Mouse (Mus musculus) kidney, postnatal 0 days (tissue): Measurements from ENCODE around the gene Wdr5. TPM values are rescaled to one million over a fixed set of nuclear protein-coding genes. Genes with fewer than 3 reads are reported as not detected.
"Not testable (repeated sequence)": the region's sequence is repeated elsewhere in the genome, so short reads cannot be mapped to it uniquely, and the experiment has no call there.

Experiments used
- ATAC-seq: fragments of 200-750 bp; cut with Nextera tagmentation; replicated peaks from 2 replicates; pipeline ENCODE4 v1.8.0; 2017; ENCODE audit warnings: low read depth, moderate number of reproducible peaks, moderate TSS enrichment, moderate library complexity; ENCODE audit not compliant: low FRiP score
- DNase-seq: peaks from one replicate; pipeline ENCODE4 v3.0.0-alpha.2; 2016; ENCODE audit warnings: low spot score
- H3K27ac ChIP-seq: fragments of 300-500 bp; sonication (generic); 2 replicates; pipeline ENCODE4 v1.5.1; 2014; ENCODE audit warnings: mild to moderate bottlenecking
- H3K27me3 ChIP-seq: fragments of 300-500 bp; sonication (generic); 2 replicates; pipeline ENCODE4 v1.6.1; 2014; ENCODE audit warnings: low read length, mixed read lengths; ENCODE audit not compliant: insufficient read depth
- H3K36me3 ChIP-seq: fragments of 300-500 bp; sonication (generic); 2 replicates; pipeline ENCODE4 v1.6.1; 2014; ENCODE audit warnings: low read length, mixed read lengths; ENCODE audit not compliant: insufficient read depth
- H3K4me1 ChIP-seq: fragments of 300-500 bp; sonication (generic); replicated peaks from 2 replicates; pipeline ENCODE4 v1.6.1; 2014; ENCODE audit warnings: antibody characterized with exemption, low read length, mixed read lengths; ENCODE audit not compliant: insufficient read depth
- H3K4me2 ChIP-seq: fragments of 300-500 bp; sonication (generic); 2 replicates; pipeline ENCODE4 v1.6.1; 2014; ENCODE audit warnings: mild to moderate bottlenecking, low read length, moderate library complexity, mixed read lengths
- H3K4me3 ChIP-seq: fragments of 300-500 bp; sonication (generic); replicated peaks from 2 replicates; pipeline ENCODE4 v1.5.1; 2014; ENCODE audit warnings: low read depth, low read length
- H3K9ac ChIP-seq: fragments of 300-500 bp; sonication (generic); 2 replicates; pipeline ENCODE4 v1.6.1; 2014; ENCODE audit warnings: low read depth, low read length
- H3K9me3 ChIP-seq: fragments of 300-500 bp; sonication (generic); replicated peaks from 2 replicates; pipeline ENCODE4 v1.6.1; 2016; ENCODE audit warnings: low read length, inconsistent platforms, mixed read lengths
- CTCF ChIP-seq: IDR thresholded peaks from 2 replicates; pipeline ENCODE4 v1.5.1; 2016; ENCODE audit warnings: antibody characterized with exemption, low read depth, mild to moderate bottlenecking, moderate library complexity
- WGBS: fragments of 180-500 bp; shearing (Covaris S2); extraction: QIAGEN DNeasy Blood & Tissue Kit; methylation state at CpG from one replicate; pipeline ENCODE4 v1.1.7; 2014; 5-methylcytosine and 5-hydroxymethylcytosine counted together
- polyA plus RNA-seq: library from polyadenylated mRNA; unstranded; fragments of >200 nt; fragmentation: Nextera tagmentation; extraction: Ambion mirVana; gene quantifications from 2 replicates; pipeline ENCODE4 v1.2.1, GENCODE M21; 2015

The Wdr5 gene
- polyA plus RNA-seq, 1 experiment from 2014 or later: 43.0 TPM

DNA sequence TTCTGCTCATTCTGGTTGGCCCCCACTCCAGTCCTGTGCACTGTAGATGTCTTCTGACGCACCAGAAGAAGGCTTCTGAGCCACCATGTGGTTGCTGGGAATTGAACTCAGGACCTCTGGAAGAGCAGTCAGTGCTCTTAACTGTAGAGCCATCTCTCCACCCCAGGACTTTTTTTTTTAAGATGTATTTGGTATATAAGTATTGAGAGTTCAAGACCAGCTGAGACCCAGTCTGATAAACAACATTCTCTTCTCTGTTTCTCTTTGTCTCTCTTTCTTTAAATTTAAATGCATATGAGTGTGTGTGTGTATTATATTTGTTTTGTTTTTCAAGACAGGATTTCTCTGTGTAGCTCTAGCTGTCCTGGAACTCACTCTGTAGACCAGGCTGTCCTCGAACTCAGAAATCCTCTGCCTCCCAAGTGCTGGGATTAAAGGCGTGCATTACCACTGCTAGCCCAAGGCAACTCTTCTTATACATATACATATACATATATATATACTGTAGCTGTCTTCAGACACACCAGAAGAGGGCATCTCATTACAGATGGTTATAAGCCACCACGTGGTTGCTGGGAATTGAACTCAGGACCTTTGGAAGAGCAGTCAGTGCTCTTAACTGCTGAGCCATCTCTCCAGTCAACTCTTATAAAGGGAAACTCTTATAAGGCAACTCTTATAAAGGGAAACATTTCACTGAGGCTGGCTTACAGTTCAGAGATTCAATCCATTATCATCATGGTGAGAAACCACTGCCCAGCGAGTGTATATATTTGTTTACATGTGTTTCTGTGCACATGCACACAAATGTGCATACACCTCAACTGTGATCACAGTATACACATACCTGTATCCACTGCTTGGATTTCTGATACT, 23.7 kb downstream of the Wdr5 start:
- not testable (repeated sequence) for H3K9me3 ChIP-seq, H3K27me3 ChIP-seq, H3K9ac ChIP-seq, H3K4me3 ChIP-seq, ATAC-seq, DNase-seq
- Histone ChIP-seq H3K36me3 (peaks cover 24% of the 10 kb centered on the region), H3K4me2 (peak overlapping the region; percentile 56; the same call in 1 of the 2 replicates), H3K4me1 (peaks cover 12% of the 10 kb centered on the region; the same call in 1 of the 2 replicates), H3K27ac (peak overlapping the region; percentile 58; the same call in 1 of the 2 replicates)
- 65% methylated on average over 5 of the region's 5 CpGs for WGBS
- TF ChIP-seq CTCF: peak; percentile 17; the same call in 1 of the 2 replicates

DNA sequence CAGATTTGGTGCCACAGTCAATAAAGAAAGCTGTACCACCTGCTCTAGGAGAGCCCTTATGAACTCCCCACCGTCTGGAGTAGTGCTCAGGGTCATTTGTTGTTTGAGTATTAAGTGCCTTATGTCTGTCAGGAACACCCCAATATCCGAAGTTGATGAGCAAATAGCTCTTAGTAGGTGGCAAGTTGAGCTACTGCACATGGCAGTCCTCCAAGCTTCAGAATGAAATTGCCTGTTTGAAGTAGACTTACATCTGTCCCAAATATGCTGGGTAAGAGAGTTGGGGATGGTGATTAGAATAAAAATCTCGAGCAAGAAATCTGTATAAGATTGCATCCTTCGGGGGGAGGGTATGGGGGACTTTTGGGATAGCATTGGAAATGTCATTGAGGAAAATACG, 24.4 kb downstream of the Wdr5 start:
- Histone ChIP-seq H3K9me3 (no peaks in the 10 kb centered on the region), H3K4me3 (no peak overlapping the region), H3K4me2 (peak overlapping the region; percentile 56; the same call in 1 of the 2 replicates), H3K4me1 (peaks cover 12% of the 10 kb centered on the region; the same call in 1 of the 2 replicates), H3K9ac (no peak overlapping the region), H3K27ac (peak overlapping the region; percentile 58), H3K36me3 (peaks cover 18% of the 10 kb centered on the region), H3K27me3 (no peaks in the 10 kb centered on the region)
- TF ChIP-seq CTCF: no peak
- ATAC-seq: no peak
- WGBS: 11% methylated on average over 5 of the region's 5 CpGs
- no peak for DNase-seq

DNA sequence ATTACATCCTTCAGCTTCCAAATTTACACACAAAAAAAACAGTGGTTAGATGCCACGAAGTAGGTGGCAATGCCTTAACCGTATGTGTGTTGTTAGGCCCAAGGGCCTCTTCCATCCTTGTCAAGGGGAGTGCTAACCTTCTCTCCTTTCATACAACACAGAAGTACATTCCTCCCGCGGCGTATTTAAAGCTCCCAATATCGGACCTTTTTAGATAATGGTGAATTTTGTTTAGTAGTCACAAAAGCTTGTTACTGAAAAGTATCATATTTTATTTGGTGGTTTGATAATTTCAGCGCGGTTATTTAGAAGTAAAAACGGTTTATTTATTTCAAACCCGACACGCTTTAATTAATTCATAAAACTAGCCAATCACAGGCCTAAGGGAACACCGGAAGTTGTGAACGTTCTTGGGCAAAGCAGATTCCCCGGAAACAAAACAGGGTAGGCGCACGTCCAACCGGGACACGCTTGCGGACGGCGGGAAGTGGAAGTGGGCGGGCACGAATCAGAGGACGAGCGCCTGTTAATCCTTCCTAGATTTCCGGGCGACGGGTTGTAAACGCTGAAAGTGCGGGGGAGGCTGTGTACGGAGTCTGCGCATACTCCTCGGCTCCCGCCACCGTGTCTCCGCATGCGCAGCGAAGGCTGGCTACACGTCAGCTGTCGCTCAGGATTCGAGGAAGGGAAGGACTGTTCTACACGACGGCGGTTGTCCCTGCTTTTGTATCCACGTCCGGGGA, 25.0 kb downstream of the Wdr5 start:
- Histone ChIP-seq H3K4me1 (peaks cover 12% of the 10 kb centered on the region; the same call in 1 of the 2 replicates), H3K4me3 (peak overlapping the region; percentile 26), H3K27ac (peak overlapping the region; percentile 81), H3K27me3 (no peaks in the 10 kb centered on the region), H3K9ac (0 out of 2 replicates have a peak overlapping the region, but pooled peaks have one; percentile 15), H3K4me2 (peak overlapping the region; percentile 56), H3K9me3 (no peaks in the 10 kb centered on the region), H3K36me3 (peaks cover 12% of the 10 kb centered on the region)
- DNase-seq (peak; percentile 100), ATAC-seq (peak; percentile 97)
- no peak for TF ChIP-seq CTCF
- WGBS: under 1% methylated on average over 46 of the region's 46 CpGs

DNA sequence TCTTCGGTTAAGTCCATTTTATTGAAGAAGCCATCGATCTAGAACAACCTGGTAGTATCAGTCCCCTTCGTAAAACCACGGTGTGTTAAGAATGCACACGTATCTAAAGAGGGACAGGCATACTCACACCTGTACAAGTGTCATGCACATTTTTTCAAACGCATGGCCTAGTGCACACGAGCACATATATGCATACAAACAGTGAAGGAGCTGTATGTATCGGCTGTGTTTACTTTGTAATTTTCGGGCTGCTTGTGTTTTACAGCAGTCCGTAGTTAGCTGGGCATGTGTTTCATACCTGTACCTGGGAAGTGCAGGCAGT, 25.5 kb downstream of the Wdr5 start:
- Histone ChIP-seq H3K9me3 (no peaks in the 10 kb centered on the region), H3K27me3 (no peaks in the 10 kb centered on the region), H3K9ac (0 out of 2 replicates have a peak overlapping the region, but pooled peaks have one; percentile 15), H3K27ac (peak overlapping the region; percentile 81), H3K4me2 (peak overlapping the region; percentile 56), H3K36me3 (peaks cover 6% of the 10 kb centered on the region), H3K4me1 (peaks cover 12% of the 10 kb centered on the region; the same call in 1 of the 2 replicates), H3K4me3 (peak overlapping the region; percentile 26)
- peak; percentile 1; the same call in 1 of the 2 replicates for ATAC-seq
- no peak for TF ChIP-seq CTCF
- WGBS: 21% methylated on average over 10 of the region's 10 CpGs
- no peak for DNase-seq

DNA sequence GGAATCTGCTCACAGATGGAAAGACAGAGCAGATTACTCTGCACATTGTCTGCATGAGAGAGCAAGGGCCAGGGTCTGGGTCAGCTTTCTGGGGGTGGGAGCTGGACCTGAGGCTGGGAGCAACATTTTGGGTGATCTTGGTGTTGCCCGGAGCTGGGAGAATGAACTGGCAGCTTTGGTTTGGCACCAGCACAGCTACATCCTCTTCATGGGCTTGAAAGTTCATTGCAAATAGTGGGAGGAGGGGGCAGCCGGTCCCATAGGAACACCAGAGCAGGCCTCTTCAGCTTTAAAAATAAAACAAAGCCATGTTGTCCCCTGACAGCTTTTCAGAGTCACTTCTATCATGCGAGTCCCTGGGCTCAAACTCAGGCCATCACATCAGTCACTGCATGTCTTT, 26.3 kb downstream of the Wdr5 start:
- Histone ChIP-seq H3K4me1 (peaks cover 12% of the 10 kb centered on the region; the same call in 1 of the 2 replicates), H3K27ac (peak overlapping the region; percentile 81; the same call in 1 of the 2 replicates), H3K27me3 (no peaks in the 10 kb centered on the region), H3K4me2 (peak overlapping the region; percentile 56; the same call in 1 of the 2 replicates), H3K4me3 (no peak overlapping the region), H3K36me3 (no peaks in the 10 kb centered on the region), H3K9ac (0 out of 2 replicates have a peak overlapping the region, but pooled peaks have one; percentile 18), H3K9me3 (no peaks in the 10 kb centered on the region)
- ATAC-seq (no peak), DNase-seq (no peak)
- no peak for TF ChIP-seq CTCF
- 81% methylated on average over 3 of the region's 3 CpGs for WGBS

DNA sequence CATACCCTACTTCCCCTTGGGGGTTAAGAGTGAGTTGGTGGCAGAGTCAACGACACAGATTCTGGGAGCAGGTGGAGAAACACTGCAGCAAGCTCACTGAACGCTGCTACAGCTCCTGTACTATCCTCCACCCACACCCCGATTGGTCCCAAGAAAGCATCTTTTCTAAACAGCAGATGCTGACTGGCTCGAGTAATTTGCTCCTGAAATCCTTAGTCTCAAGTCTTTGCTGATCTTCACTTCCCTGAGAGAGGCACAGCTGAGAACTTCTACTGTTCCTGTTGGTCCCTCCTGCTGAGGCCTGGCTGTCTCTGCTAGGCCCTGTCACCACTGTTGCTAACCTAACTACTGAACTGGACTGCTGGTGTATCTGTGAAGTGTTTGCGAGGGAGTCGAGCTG, 29.7 kb downstream of the Wdr5 start:
- Histone ChIP-seq H3K27ac (no peak overlapping the region), H3K9ac (no peak overlapping the region), H3K4me2 (no peak overlapping the region), H3K27me3 (no peaks in the 10 kb centered on the region), H3K9me3 (no peaks in the 10 kb centered on the region), H3K4me1 (peaks cover 8% of the 10 kb centered on the region; the same call in 1 of the 2 replicates), H3K36me3 (no peaks in the 10 kb centered on the region), H3K4me3 (no peak overlapping the region)
- DNase-seq: no peak
- ATAC-seq: no peak
- TF ChIP-seq CTCF: no peak
- 86% methylated on average over 6 of the region's 6 CpGs for WGBS

DNA sequence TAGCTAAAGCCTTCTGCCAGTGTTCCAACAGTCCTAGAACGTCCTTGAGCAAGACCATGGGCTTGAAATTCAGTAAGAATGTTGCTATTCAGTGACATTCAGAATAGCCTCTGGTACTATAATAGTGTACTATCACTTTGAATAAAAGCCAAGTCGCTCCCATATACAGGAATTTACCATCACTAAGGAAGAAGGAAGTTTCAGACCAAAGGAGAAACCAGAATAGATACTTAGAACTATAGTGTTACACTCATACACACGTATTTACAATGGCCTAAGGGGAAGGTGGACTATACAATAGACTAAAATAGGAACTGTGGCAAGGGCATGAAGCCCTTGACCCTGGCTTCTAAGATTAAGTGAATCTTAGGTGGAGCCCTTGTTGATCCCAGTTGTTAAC, 30.6 kb downstream of the Wdr5 start:
- H3K9ac ChIP-seq, ATAC-seq, H3K9me3 ChIP-seq, H3K27ac ChIP-seq, H3K4me3 ChIP-seq, H3K27me3 ChIP-seq, DNase-seq, H3K36me3 ChIP-seq, H3K4me2 ChIP-seq, H3K4me1 ChIP-seq: not testable (repeated sequence)
- 73% methylated on average over 3 of the region's 3 CpGs for WGBS

DNA sequence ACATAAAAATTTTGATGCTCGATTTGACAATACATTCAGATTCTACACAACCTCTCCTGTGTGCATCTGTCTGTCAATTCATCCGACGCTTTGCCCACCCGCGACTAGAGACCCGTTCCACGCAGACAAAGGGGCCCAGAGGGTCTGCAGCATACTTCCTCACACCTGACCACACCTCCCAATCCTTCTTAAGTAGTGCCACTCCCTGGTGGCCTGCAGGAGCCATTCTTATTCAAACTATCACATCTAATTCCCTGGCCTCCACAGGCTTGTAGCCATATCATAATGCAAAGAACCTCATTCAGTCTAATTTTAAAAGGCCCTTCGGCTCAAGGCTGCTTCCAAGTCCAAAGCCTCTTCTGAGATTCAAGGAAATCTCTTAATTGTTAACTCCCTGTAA, 31.1 kb downstream of the Wdr5 start:
- 94% methylated on average over 8 of the region's 8 CpGs for WGBS
- H3K36me3 ChIP-seq, H3K4me1 ChIP-seq, H3K27me3 ChIP-seq, H3K9ac ChIP-seq, ATAC-seq, H3K4me3 ChIP-seq, H3K27ac ChIP-seq, DNase-seq, H3K9me3 ChIP-seq, H3K4me2 ChIP-seq: not testable (repeated sequence)
